Mouse (Mus musculus): ENCODE data around the gene Zdhhc19.

Zdhhc19 gene

GRCm38 (mm10) chr16:32610460-32611255 is 114.6 kb downstream of the Zdhhc19 start:
- DNase-seq = peak in 1 of 2 experiments; percentile 9
